Mouse (Mus musculus) hematopoietic stem cell, adult 5-6 weeks (primary cell): Measurements from ENCODE around the gene 6430550D23Rik. TPM values are rescaled to one million over a fixed set of nuclear protein-coding genes. Genes with fewer than 3 reads are reported as not detected.
A peak's percentile ranks its signal among the peaks of the same experiment; 100 is the strongest.
"Not testable (repeated sequence)": the region's sequence is repeated elsewhere in the genome, so short reads cannot be mapped to it uniquely, and the experiment has no call there.

Experiments
- ATAC-seq, 2 experiments: fragments of 125-278 bp in 1 of 2; replicated peaks in 1 of 2; 2 replicates each; pipeline ENCODE4 v1.8.0; 2016 to 2017; ENCODE audit warnings: inconsistent platforms in 2 of 2, mild to moderate bottlenecking in 2 of 2, moderate number of reproducible peaks in 2 of 2, low read depth in 1 of 2, moderate TSS enrichment in 1 of 2; ENCODE audit not compliant: low FRiP score in 2 of 2, poor library complexity in 2 of 2, severe bottlenecking in 2 of 2, insufficient read depth in 1 of 2, low TSS enrichment in 1 of 2
- total RNA-seq: library from RNA; stranded (forward); fragments of 172-1452, 232-1000 nt; gene quantifications from 2 replicates; pipeline ENCODE4 v1.2.3, GENCODE M21; 2017

Gene 6430550D23Rik
- total RNA-seq, 1 experiment from 2014 or later, result 0.69 TPM

- peak; percentile 94 to 98 for ATAC-seq
Measured at GRCm38 (mm10) chr2:155929531-155930442, 78.0 kb downstream of the 6430550D23Rik start, which contains the start of gene Uqcc1. TSS of gene Uqcc1 (minus strand) at chr2:155930310.

GRCm38 (mm10) chr2:155928711-155929345, 78.9 kb downstream of the 6430550D23Rik start:
- ATAC-seq, result no peak

GRCm38 (mm10) chr2:155925213-155925612, 82.6 kb downstream of the 6430550D23Rik start:
- not testable (repeated sequence) for ATAC-seq

Other genes with a start within 250 kb of the 6430550D23Rik start
- gene Mmp24, start 232.6 kb downstream of the 6430550D23Rik start, total RNA-seq, result 0.10 TPM in 1 of 2 replicates, not detected in the other
- gene BC029722, start 188.6 kb downstream of the 6430550D23Rik start, total RNA-seq, result 21.0 and 27.2 TPM in 2 replicates
- 32.9 and 107 TPM in 2 replicates for gene Eif6, start 181.1 kb downstream of the 6430550D23Rik start, total RNA-seq
- gene Fam83c, start 173.1 kb downstream of the 6430550D23Rik start, total RNA-seq, result not detected in 2 replicates
- 28.0 and 59.3 TPM in 2 replicates for gene Uqcc1, start 77.7 kb downstream of the 6430550D23Rik start, total RNA-seq
- not detected in 2 replicates for gene Gm15557, start 67.2 kb downstream of the 6430550D23Rik start, total RNA-seq
- not detected in 2 replicates for gene Gdf5, start 62.6 kb downstream of the 6430550D23Rik start, total RNA-seq
- gene Cep250, start 51.5 kb downstream of the 6430550D23Rik start, total RNA-seq, result 30.9 and 66.9 TPM in 2 replicates
- gene Ergic3, start 68 bp upstream of the 6430550D23Rik start, total RNA-seq, result 84.0 and 97.9 TPM in 2 replicates
- not detected in 2 replicates for gene Fer1l4, start 45.0 kb upstream of the 6430550D23Rik start, total RNA-seq
- gene Spag4, start 57.2 kb upstream of the 6430550D23Rik start, total RNA-seq, result 2.2 and 3.9 TPM in 2 replicates
- 19.0 and 19.3 TPM in 2 replicates for gene Cpne1, start 104.0 kb upstream of the 6430550D23Rik start, total RNA-seq
- 30.1 and 79.7 TPM in 2 replicates for gene Rbm12, start 104.0 kb upstream of the 6430550D23Rik start, total RNA-seq
- gene Gm28036, start 119.1 kb upstream of the 6430550D23Rik start, total RNA-seq, result 44.1 and 94.3 TPM in 2 replicates
- 10.6 and 18.3 TPM in 2 replicates for gene Romo1, start 136.1 kb upstream of the 6430550D23Rik start, total RNA-seq
- gene Nfs1, start 136.2 kb upstream of the 6430550D23Rik start, total RNA-seq, result 32.7 and 37.4 TPM in 2 replicates
- gene Rbm39, start 172.3 kb upstream of the 6430550D23Rik start, total RNA-seq, result 988 and 1,114 TPM in 2 replicates
- gene Phf20, start 188.5 kb upstream of the 6430550D23Rik start, total RNA-seq, result 65.4 and 111 TPM in 2 replicates